Mouse (Mus musculus): Measurements from ENCODE around the gene Dner. TPM values are rescaled to one million over a fixed set of nuclear protein-coding genes. Genes with fewer than 3 reads are reported as not detected.
A peak's percentile ranks its signal among the peaks of the same experiment; 100 is the strongest.

The Dner gene
- total and polyA plus RNA-seq, 3 experiments: 0.05 to 0.43 (median 0.23) TPM

DNA sequence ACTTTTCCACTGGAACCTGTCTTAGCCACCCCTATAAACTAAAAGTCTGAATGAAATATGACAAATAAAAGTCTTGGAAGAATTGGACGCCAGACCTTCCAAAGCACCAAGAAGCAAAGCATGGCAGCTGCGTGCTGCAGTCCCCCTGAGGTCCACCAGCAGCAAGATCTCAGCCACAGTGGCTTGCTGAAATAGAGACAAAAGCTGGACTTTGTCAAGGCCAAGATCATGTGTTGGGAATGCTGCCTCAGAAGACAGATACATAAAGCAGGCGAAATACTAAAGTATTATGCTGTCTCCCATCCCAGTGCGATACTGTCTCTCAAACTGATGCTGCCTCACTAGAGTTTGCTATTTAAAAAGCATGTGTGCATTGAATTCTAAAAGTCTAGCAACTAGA is 296.9 kb downstream of the Dner start:
- H3K4me3 ChIP-seq: no peak overlapping the region
- 74% methylated on average over 4 of the region's 4 CpGs for WGBS
- DNase-seq: peak in 1 of 2 experiments; percentile 18
- no peaks in the 10 kb centered on the region for H3K79me2 ChIP-seq (replicated peaks; ENCODE audit: control insufficient read depth, insufficient read depth, low read length)
- TF ChIP-seq EP300 (IDR thresholded peaks at IDR 0.05; ENCODE audit: insufficient read depth, low read depth, low read length): no peak
- no peak for TF ChIP-seq CTCF (IDR thresholded peaks at IDR 0.05)
- no peak for TF ChIP-seq POLR2A (IDR thresholded peaks at IDR 0.05; ENCODE audit: insufficient read depth, low read depth, low read length)
- intact Hi-C loops (cut with DNase I): no loop called here
- no peaks in the 10 kb centered on the region for H3K27me3 ChIP-seq (ENCODE audit: control insufficient read depth, insufficient read depth, low read length)
- no peaks in the 10 kb centered on the region; the same call in 1 of the 2 replicates for H3K4me1 ChIP-seq (ENCODE audit: control insufficient read depth, insufficient read depth, low read length)
- no peak overlapping the region for H3K9ac ChIP-seq (ENCODE audit: low read depth, low read length)
- H3K27ac ChIP-seq: no peak overlapping the region
- H3K36me3 ChIP-seq (ENCODE audit: control insufficient read depth, insufficient read depth, low read length): no peaks in the 10 kb centered on the region

DNA sequence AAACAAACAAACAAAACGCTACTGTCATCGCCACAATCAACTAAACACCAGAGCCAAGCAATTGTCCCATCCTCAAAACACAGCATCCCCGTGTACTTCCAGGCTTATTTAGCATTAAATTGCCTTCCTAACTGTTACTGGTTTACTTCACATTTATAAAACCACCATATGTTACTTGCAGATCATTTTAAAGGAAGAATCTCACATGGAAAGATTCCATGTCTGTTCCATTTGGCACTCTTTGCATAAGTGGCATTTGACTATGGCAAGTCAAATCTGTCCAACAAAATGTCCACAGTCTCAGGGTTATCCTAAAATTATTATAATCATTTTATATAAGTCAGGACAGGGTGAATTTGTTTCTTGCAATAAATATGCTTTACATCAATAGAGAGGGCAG is 299.2 kb downstream of the Dner start:
- Histone ChIP-seq H3K79me2 (replicated peaks; ENCODE audit: control insufficient read depth, insufficient read depth, low read length) (no peaks in the 10 kb centered on the region), H3K4me1 (ENCODE audit: control insufficient read depth, insufficient read depth, low read length) (no peaks in the 10 kb centered on the region; the same call in 1 of the 2 replicates), H3K9ac (ENCODE audit: low read depth, low read length) (no peak overlapping the region), H3K4me3 (no peak overlapping the region), H3K27me3 (ENCODE audit: control insufficient read depth, insufficient read depth, low read length) (no peaks in the 10 kb centered on the region), H3K27ac (no peak overlapping the region), H3K36me3 (ENCODE audit: control insufficient read depth, insufficient read depth, low read length) (no peaks in the 10 kb centered on the region)
- WGBS: 73% methylated on average over 3 of the region's 3 CpGs
- TF ChIP-seq POLR2A (IDR thresholded peaks at IDR 0.05; ENCODE audit: insufficient read depth, low read depth, low read length) (no peak), CTCF (IDR thresholded peaks at IDR 0.05) (no peak), EP300 (IDR thresholded peaks at IDR 0.05; ENCODE audit: insufficient read depth, low read depth, low read length) (no peak)
- intact Hi-C loops (cut with DNase I): no loop called here
- DNase-seq: no peak

DNA sequence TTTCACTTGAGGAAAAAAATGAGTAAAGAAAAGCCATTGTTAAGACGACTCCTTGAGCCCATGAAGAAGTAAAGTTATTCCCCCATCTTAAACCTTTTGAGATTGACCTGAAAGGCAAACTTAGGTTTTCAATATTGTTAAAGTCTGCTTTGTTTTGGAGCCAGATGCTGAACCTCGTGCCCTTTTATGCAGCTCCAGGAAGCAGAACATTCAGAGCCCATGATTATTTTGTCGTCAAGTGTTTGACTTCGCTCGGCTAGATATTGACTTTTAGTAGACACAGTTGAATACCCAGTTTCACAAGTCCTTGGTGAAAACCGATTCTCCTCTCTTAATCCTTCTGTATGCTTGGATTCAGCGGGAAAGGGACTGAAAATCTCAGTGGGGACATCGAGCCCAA is 300.1 kb downstream of the Dner start:
- Histone ChIP-seq H3K9ac (ENCODE audit: low read depth, low read length) (no peak overlapping the region), H3K27ac (no peak overlapping the region), H3K27me3 (ENCODE audit: control insufficient read depth, insufficient read depth, low read length) (no peaks in the 10 kb centered on the region), H3K4me1 (ENCODE audit: control insufficient read depth, insufficient read depth, low read length) (no peaks in the 10 kb centered on the region; the same call in 1 of the 2 replicates), H3K36me3 (ENCODE audit: control insufficient read depth, insufficient read depth, low read length) (no peaks in the 10 kb centered on the region), H3K4me3 (no peak overlapping the region), H3K79me2 (replicated peaks; ENCODE audit: control insufficient read depth, insufficient read depth, low read length) (no peaks in the 10 kb centered on the region)
- intact Hi-C loops (cut with DNase I): no loop called here
- DNase-seq: no peak
- no peak for TF ChIP-seq POLR2A (IDR thresholded peaks at IDR 0.05; ENCODE audit: insufficient read depth, low read depth, low read length)
- no peak for TF ChIP-seq CTCF (IDR thresholded peaks at IDR 0.05)
- no peak for TF ChIP-seq EP300 (IDR thresholded peaks at IDR 0.05; ENCODE audit: insufficient read depth, low read depth, low read length)
- WGBS: 68% methylated on average over 8 of the region's 8 CpGs

DNA sequence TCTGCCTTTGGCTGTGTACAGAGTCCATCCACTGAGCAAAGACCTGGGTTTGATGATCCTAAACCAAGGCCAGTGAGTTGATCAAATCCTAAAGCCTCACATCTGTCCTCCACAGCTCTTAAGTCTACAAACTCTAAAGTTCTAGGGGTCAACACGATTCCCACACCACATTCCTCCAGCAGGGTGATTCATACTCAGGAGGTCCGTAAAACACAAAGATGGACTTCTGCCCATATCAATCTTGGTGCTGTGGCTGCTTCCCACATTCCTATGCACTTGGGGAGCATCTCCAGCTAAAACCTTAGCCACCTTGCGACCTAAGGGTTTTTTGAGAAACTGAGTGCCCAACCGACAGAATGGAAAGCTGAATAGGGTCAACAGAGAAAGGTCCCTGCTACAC is 305.1 kb downstream of the Dner start:
- no peaks in the 10 kb centered on the region; the same call in 1 of the 2 replicates for H3K4me1 ChIP-seq (ENCODE audit: control insufficient read depth, insufficient read depth, low read length)
- TF ChIP-seq POLR2A (IDR thresholded peaks at IDR 0.05; ENCODE audit: insufficient read depth, low read depth, low read length) (no peak), CTCF (IDR thresholded peaks at IDR 0.05) (no peak), EP300 (IDR thresholded peaks at IDR 0.05; ENCODE audit: insufficient read depth, low read depth, low read length) (no peak)
- intact Hi-C loops (cut with DNase I): no loop called here
- H3K36me3 ChIP-seq (ENCODE audit: control insufficient read depth, insufficient read depth, low read length): no peaks in the 10 kb centered on the region
- no peak overlapping the region for H3K9ac ChIP-seq (ENCODE audit: low read depth, low read length)
- 77% methylated on average over 4 of the region's 4 CpGs for WGBS
- no peak for DNase-seq
- H3K4me3 ChIP-seq: no peak overlapping the region
- no peak overlapping the region for H3K27ac ChIP-seq
- H3K27me3 ChIP-seq (ENCODE audit: control insufficient read depth, insufficient read depth, low read length): no peaks in the 10 kb centered on the region
- H3K79me2 ChIP-seq (replicated peaks; ENCODE audit: control insufficient read depth, insufficient read depth, low read length): no peaks in the 10 kb centered on the region

DNA sequence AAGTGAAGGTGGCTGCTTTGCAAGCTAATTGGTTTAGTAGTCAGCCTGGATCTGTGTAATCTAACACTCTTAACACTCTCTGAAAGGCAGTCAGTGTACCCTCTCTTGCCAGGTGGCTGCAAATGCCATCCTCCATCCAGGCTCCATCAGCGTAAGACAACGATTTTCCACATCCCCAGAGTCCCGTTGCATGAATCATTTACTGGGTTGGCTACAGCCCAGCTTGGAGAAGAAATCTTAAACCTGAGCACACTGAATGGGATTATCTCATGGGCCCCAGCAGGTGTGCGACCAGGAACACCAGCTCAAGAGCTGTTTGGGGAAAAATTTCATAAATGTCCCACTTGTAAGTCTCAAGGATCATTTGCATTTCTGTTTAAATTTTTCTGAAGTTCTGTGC is 308.4 kb downstream of the Dner start:
- H3K4me3 ChIP-seq: no peak overlapping the region
- intact Hi-C loops (cut with DNase I): no loop called here

DNA sequence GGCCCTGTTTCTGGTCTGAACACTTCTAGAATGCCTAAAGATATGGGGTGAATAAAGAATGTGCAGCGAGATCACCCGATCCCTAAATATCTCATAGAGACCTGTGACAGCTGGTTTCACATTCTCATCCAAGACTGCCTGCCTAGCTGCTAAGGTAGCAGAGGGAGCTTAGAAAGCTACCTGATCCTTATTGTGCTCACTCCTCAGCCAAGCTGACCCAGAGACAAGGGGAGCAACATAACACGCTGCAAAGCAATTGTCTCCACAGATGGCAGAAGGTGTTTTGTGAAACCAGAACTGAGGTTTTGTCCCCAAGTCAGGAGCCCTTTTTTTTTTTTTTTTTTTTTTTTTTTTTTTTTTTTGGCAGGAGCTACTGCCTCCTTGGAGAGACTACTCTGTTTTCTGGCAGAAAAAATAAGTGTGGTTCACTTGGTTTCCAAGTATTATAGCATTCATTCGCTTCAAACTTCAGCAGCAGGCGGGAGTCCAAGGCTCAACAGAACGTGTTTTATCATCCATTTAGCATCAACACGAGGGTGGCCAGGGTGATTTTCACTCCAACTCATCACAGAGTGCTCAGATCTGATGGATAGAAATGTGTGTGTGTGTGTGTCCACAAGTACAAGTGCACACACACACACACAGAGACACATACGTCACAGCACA is 309.4 kb downstream of the Dner start:
- H3K79me2 ChIP-seq (replicated peaks; ENCODE audit: control insufficient read depth, insufficient read depth, low read length): no peaks in the 10 kb centered on the region
- H3K4me3 ChIP-seq: no peak overlapping the region
- no peak overlapping the region for H3K9ac ChIP-seq (ENCODE audit: low read depth, low read length)
- no peak overlapping the region for H3K27ac ChIP-seq
- intact Hi-C loops (cut with DNase I): no loop called here
- no peak for TF ChIP-seq CTCF (IDR thresholded peaks at IDR 0.05)
- no peak for TF ChIP-seq EP300 (IDR thresholded peaks at IDR 0.05; ENCODE audit: insufficient read depth, low read depth, low read length)
- TF ChIP-seq POLR2A (IDR thresholded peaks at IDR 0.05; ENCODE audit: insufficient read depth, low read depth, low read length): no peak
- H3K4me1 ChIP-seq (ENCODE audit: control insufficient read depth, insufficient read depth, low read length): no peaks in the 10 kb centered on the region; the same call in 1 of the 2 replicates
- H3K27me3 ChIP-seq (ENCODE audit: control insufficient read depth, insufficient read depth, low read length): no peaks in the 10 kb centered on the region
- no peak for DNase-seq
- WGBS: 69% methylated on average over 8 of the region's 8 CpGs
- no peaks in the 10 kb centered on the region for H3K36me3 ChIP-seq (ENCODE audit: control insufficient read depth, insufficient read depth, low read length)

More for the DNA sequence above, 308.4 kb downstream of the Dner start:
- Histone ChIP-seq H3K79me2 (replicated peaks; ENCODE audit: control insufficient read depth, insufficient read depth, low read length) (no peaks in the 10 kb centered on the region), H3K27me3 (ENCODE audit: control insufficient read depth, insufficient read depth, low read length) (no peaks in the 10 kb centered on the region), H3K36me3 (ENCODE audit: control insufficient read depth, insufficient read depth, low read length) (no peaks in the 10 kb centered on the region), H3K4me1 (ENCODE audit: control insufficient read depth, insufficient read depth, low read length) (no peaks in the 10 kb centered on the region; the same call in 1 of the 2 replicates), H3K27ac (no peak overlapping the region), H3K9ac (ENCODE audit: low read depth, low read length) (no peak overlapping the region)
- DNase-seq: no peak
- TF ChIP-seq CTCF (IDR thresholded peaks at IDR 0.05): no peak
- TF ChIP-seq POLR2A (IDR thresholded peaks at IDR 0.05; ENCODE audit: insufficient read depth, low read depth, low read length): no peak
- WGBS: 60% methylated on average over 4 of the region's 4 CpGs
